Mouse (Mus musculus): ENCODE measurements around the gene Gm17067. TPM values are rescaled to one million over a fixed set of nuclear protein-coding genes. Genes with fewer than 3 reads are reported as not detected.
"Not testable (repeated sequence)": the region's sequence is repeated elsewhere in the genome, so short reads cannot be mapped to it uniquely, and the experiment has no call there.

Gm17067 gene
- not detected in 2 replicates for polyA plus RNA-seq (2016; fragmentation: Nextera tagmentation; extraction: Ambion mirVana)

DNA sequence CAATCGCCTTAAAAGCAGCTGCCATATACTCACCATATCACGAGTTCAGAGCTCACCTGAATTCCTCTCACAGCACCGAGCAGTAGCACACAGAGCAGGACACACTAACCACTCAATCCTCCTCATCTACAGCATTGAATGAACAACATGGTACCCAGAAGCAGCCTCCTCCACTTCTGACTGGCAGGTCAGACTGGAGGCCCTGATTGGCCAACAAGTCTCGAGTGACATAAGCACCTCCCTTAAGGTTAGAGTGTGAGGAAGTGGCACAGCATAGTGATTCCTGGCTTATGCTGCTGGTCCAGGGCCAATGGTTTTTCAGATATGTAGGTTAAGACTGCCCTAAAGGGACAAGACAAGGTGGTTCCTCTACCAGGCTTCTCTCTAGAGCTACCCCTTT, at the start of gene Gm17067:
Gene Gm17067 (minus strand): TSS at position 101 of the 400 bp plus-strand sequence.
- 76% methylated on average over 4 of the region's 4 CpGs for WGBS

DNA sequence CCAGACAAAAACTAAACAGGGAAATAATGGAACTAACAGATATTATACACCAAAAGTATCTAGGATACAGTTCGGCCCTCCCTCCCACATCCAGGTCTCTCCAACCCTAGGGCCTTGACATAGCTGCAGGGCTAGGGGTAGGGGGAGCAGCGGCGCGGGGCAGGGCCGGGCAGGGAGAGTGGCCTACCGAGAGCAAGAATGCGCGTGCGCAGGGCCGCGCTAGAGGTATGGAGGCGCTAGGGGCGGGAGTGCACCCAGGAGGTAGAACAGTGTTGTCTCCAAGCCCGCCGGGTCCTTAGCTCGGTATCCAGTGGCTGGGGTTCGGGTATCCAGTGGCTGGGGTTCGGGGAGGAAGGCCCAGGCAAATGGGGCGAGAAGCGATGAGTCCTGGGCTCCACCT, 23.0 kb upstream of the Gm17067 start:
- H3K4me1 ChIP-seq (replicated peaks), result no peaks in the 10 kb centered on the region
- no peak for ATAC-seq (ENCODE audit: insufficient number of reproducible peaks, low FRiP score)
- H3K36me3 ChIP-seq, result no peaks in the 10 kb centered on the region
- H3K27me3 ChIP-seq (replicated peaks), result no peaks in the 10 kb centered on the region
- no peak overlapping the region for H3K27ac ChIP-seq (ENCODE audit: poor library complexity, severe bottlenecking)
- H3K9me3 ChIP-seq (replicated peaks), result peaks cover 7% of the 10 kb centered on the region
- no peak overlapping the region for H3K4me2 ChIP-seq
- no peak overlapping the region for H3K9ac ChIP-seq
- H3K4me3 ChIP-seq, result no peak overlapping the region
- WGBS, result 38% methylated on average over 20 of the region's 20 CpGs

More for the DNA sequence above, at the start of gene Gm17067:
- not testable (repeated sequence) for H3K9ac ChIP-seq; H3K4me3 ChIP-seq; H3K27me3 ChIP-seq (replicated peaks); H3K9me3 ChIP-seq (replicated peaks); H3K27ac ChIP-seq (ENCODE audit: poor library complexity, severe bottlenecking); H3K4me1 ChIP-seq (replicated peaks); H3K4me2 ChIP-seq; ATAC-seq (ENCODE audit: insufficient number of reproducible peaks, low FRiP score); H3K36me3 ChIP-seq

DNA sequence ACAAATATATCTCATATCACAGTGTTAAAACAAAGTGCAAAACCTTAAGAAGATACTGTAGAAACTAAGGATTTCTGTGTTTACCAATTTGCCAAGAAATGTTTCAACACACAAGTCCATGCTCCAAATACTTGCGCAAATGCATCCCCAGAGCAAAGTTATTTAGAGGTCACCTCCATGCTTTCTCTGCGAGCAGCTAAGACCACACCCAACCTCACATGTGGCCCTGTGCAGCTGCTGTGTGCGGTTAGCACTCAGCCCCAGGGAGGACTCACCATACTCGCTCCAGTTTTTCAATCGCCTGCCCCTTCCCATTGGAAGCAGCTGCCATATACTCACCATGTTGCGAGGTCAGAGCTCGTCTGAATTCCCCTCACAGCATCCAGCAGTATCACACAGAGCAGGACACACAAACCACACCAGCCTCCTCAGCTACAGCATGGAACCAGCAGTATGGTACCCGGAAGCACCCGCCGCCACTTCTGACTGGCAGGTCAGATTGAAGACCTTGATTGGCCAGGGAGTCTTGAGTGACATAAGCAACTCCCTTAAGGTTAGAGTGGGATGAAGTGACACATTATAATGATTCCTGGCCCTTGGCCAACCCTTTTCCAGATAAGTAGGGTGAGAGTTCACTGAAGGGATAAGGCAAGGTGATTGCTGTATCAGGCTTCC, 11.9 kb upstream of the Gm17067 start:
- Histone ChIP-seq H3K4me2 (no peak overlapping the region), H3K36me3 (no peaks in the 10 kb centered on the region), H3K4me1 (replicated peaks) (no peaks in the 10 kb centered on the region), H3K4me3 (no peak overlapping the region), H3K9ac (no peak overlapping the region), H3K27me3 (replicated peaks) (no peaks in the 10 kb centered on the region), H3K27ac (ENCODE audit: poor library complexity, severe bottlenecking) (no peak overlapping the region), H3K9me3 (replicated peaks) (peaks cover 18% of the 10 kb centered on the region; the same call in 1 of the 2 replicates)
- WGBS, result 80% methylated on average over 10 of the region's 10 CpGs
- ATAC-seq (ENCODE audit: insufficient number of reproducible peaks, low FRiP score), result no peak

DNA sequence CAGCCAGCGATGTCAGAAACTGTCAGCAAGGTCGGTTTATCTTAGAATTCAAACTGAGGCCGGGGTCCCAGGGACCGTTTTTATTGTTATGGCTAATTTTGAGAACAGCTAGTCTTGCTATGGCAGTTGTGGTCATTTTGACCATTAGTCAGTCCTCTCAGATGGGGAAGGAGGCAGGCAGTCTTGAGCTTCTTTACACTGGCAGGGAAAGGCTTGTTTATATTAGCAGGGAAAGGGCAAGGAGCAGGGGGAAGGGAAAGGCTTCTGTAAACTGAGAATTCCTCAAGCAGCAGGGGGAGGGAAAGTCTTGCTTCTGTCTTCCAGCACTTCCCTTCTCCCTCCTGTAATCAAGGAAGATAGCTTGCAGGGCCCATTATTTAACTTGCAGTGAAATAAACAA, 33.6 kb downstream of the Gm17067 start:
- not testable (repeated sequence) for H3K36me3 ChIP-seq; H3K9me3 ChIP-seq (replicated peaks); H3K4me1 ChIP-seq (replicated peaks); ATAC-seq (ENCODE audit: insufficient number of reproducible peaks, low FRiP score); H3K27me3 ChIP-seq (replicated peaks)
- Histone ChIP-seq H3K9ac (peak overlapping the region; percentile 76), H3K4me2 (peak overlapping the region; percentile 68), H3K27ac (ENCODE audit: poor library complexity, severe bottlenecking) (peak overlapping the region; percentile 63; the same call in 1 of the 2 replicates), H3K4me3 (peak overlapping the region; percentile 72)
- 2% methylated on average over 4 of the region's 4 CpGs for WGBS

DNA sequence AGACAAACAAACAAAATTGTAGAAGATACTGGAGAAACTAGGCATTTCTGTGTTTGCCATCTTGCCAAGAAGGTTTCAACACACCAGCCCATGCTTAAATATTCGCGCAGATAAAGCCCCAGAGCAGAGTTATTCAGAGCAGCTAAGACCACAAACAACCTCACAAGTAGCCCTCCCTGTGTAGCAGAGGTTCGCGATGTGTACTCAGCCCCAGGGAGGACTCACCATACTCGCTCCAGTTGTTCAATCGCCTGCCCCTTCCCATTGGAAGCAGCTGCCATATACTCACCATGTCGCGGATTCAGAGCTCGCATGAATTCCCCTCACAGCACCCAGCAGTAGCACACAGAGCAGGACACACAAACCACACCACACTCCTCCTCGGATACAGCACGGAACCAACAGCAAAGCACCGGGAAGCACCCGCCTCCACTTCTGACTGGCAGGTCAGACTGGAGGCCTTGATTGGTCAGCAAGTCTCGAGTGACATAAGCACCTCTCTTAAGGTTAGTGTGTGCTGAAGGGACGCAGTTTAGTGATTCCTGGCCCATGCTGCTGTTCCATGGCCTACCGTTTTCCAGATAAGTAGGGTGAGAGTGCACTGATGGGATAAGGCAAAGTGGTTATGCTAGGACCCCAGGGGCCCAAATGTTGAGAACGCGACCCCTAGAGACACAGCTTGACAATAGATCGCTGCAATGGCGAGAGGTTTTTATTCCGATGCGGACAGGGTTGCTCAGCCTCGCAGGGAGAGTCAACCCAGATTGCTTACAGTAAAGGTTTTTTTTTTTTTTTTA, 34.3 kb downstream of the Gm17067 start, which contains the start of gene Zfp975:
Gene Zfp975 (minus strand): TSS at position 381 of the 797 bp plus-strand sequence.
- H3K27ac ChIP-seq (ENCODE audit: poor library complexity, severe bottlenecking), result peak within 1 kb of the TSS; percentile 63
- peak; percentile 99 for ATAC-seq (ENCODE audit: insufficient number of reproducible peaks, low FRiP score)

DNA sequence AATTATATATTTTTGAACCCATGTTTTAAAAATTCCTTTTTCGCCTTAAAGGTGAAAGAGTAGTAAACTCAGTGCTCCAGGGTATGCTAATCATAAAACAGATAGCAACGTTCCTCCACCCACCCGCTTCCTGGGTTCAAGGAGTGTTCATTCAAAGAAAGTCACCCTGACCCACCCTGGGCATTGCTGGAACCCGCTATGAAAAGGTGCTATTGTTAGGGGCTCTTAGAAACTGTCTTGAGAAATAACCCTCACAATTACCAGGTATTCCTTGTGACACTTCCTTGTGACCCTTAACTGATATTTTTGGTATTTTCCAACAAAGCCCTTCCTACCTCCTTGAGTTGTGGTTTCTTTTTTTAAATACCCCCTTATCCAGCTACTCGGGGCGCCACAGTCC, 46.7 kb downstream of the Gm17067 start:
- H3K4me2 ChIP-seq; ATAC-seq (ENCODE audit: insufficient number of reproducible peaks, low FRiP score); H3K4me3 ChIP-seq; H3K4me1 ChIP-seq (replicated peaks); H3K36me3 ChIP-seq; H3K27ac ChIP-seq (ENCODE audit: poor library complexity, severe bottlenecking); H3K9ac ChIP-seq; H3K27me3 ChIP-seq (replicated peaks): not testable (repeated sequence)
- 88% methylated on average over 6 of the region's 6 CpGs for WGBS
- peaks cover 12% of the 10 kb centered on the region; the same call in 1 of the 2 replicates for H3K9me3 ChIP-seq (replicated peaks)

More for the DNA sequence above, 34.3 kb downstream of the Gm17067 start, which contains the start of gene Zfp975:
- not testable (repeated sequence) for H3K9me3 ChIP-seq (replicated peaks); H3K4me1 ChIP-seq (replicated peaks); H3K36me3 ChIP-seq; H3K27me3 ChIP-seq (replicated peaks)
- Histone ChIP-seq H3K4me3 (peak within 1 kb of the TSS; percentile 72), H3K4me2 (peak within 1 kb of the TSS; percentile 68), H3K9ac (peak within 1 kb of the TSS; percentile 76)
- WGBS, result under 1% methylated on average over 23 of the region's 23 CpGs

DNA sequence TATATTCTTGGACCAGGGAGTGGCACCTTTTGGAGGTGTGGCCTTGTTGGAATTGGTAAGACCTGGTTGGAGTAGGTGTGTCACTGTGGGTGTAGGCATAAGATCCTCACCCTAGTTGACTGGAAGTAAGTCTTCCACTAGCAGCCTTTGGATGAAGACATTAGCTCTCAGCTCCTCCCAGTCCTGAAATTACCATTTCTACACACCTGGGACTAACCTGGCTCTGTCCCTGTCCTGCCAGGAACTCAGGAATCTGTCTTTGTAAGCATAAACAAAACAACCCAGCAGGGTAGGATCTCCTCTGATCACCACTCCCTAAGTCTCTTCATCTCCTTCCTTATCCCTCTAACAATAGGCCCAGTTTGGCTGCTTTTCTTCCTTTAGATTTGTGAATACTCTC, 47.2 kb downstream of the Gm17067 start:
- not testable (repeated sequence) for H3K27me3 ChIP-seq (replicated peaks); H3K4me2 ChIP-seq; H3K27ac ChIP-seq (ENCODE audit: poor library complexity, severe bottlenecking); H3K4me1 ChIP-seq (replicated peaks); H3K9me3 ChIP-seq (replicated peaks); H3K9ac ChIP-seq; ATAC-seq (ENCODE audit: insufficient number of reproducible peaks, low FRiP score); H3K36me3 ChIP-seq; H3K4me3 ChIP-seq

DNA sequence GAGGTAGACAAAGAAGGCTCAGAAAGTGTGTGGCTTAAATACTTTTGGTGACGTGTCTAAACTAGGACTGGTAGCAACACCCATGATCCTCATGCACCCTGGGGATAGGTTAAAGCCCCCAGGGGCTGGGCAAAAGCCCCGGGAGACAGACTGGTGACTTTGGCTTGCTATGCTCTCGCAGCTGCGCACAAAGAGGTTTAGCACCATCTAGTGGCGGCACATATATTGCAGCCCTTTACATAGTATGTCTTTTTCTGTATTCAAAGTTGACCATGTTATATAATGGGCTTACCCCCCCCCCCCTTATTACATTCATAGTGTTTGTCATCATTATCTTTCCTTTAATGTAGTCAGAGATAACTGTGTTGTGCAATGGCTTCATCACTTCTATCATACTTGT, 66.7 kb downstream of the Gm17067 start:
- peaks cover 17% of the 10 kb centered on the region; the same call in 1 of the 2 replicates for H3K9me3 ChIP-seq (replicated peaks)
- H3K9ac ChIP-seq; H3K27me3 ChIP-seq (replicated peaks); ATAC-seq (ENCODE audit: insufficient number of reproducible peaks, low FRiP score); H3K27ac ChIP-seq (ENCODE audit: poor library complexity, severe bottlenecking); H3K4me1 ChIP-seq (replicated peaks); H3K4me3 ChIP-seq; H3K4me2 ChIP-seq: not testable (repeated sequence)
- H3K36me3 ChIP-seq, result peaks cover 30% of the 10 kb centered on the region
- WGBS, result 71% methylated on average over 5 of the region's 5 CpGs

Other genes starting within 250 kb of the Gm17067 start
- 6.3 and 6.6 TPM in 2 replicates for gene Zfp141, start 221.3 kb downstream of the Gm17067 start, polyA plus RNA-seq (2016; fragmentation: Nextera tagmentation; extraction: Ambion mirVana)
- gene Gm21028, start 148.4 kb downstream of the Gm17067 start, polyA plus RNA-seq (2016; fragmentation: Nextera tagmentation; extraction: Ambion mirVana), result not detected in 2 replicates
- 1.7 and 1.9 TPM in 2 replicates for gene Zfp977, start 134.5 kb downstream of the Gm17067 start, polyA plus RNA-seq (2016; fragmentation: Nextera tagmentation; extraction: Ambion mirVana)
- gene Zfp976, start 84.4 kb downstream of the Gm17067 start, polyA plus RNA-seq (2016; fragmentation: Nextera tagmentation; extraction: Ambion mirVana), result 2.6 and 2.9 TPM in 2 replicates
- gene Zfp975, start 34.3 kb downstream of the Gm17067 start, polyA plus RNA-seq (2016; fragmentation: Nextera tagmentation; extraction: Ambion mirVana), result 8.1 and 8.5 TPM in 2 replicates
- not detected in 2 replicates for gene Vmn2r62, start 66.5 kb upstream of the Gm17067 start, polyA plus RNA-seq (2016; fragmentation: Nextera tagmentation; extraction: Ambion mirVana)
- gene Gm2381, start 140.2 kb upstream of the Gm17067 start, polyA plus RNA-seq (2016; fragmentation: Nextera tagmentation; extraction: Ambion mirVana), result not detected in 2 replicates
- gene Vmn2r63, start 206.8 kb upstream of the Gm17067 start, polyA plus RNA-seq (2016; fragmentation: Nextera tagmentation; extraction: Ambion mirVana), result not detected in 2 replicates